Mouse (Mus musculus) forebrain, postnatal 0 days (tissue): ENCODE measurements at regions not wholly inside any gene's neighbourhood (a gene's known extent, or its start where the extent isn't known, plus 50 kb on each side); places are given as distances from the start of the nearest gene placed in this dataset.

Experiments
- ATAC-seq: fragments of 200-750 bp; cut with Nextera tagmentation; 2 replicates; pipeline ENCODE4 v1.8.0; 2017; ENCODE audit warnings: mild to moderate bottlenecking, moderate library complexity
- DNase-seq: peaks from one replicate; pipeline ENCODE4 v3.0.0-alpha.2; 2015
- H3K27ac ChIP-seq: fragments of 300-500 bp; sonication (generic); 2 replicates; pipeline ENCODE4 v1.5.1; 2014; ENCODE audit warnings: low read depth, mild to moderate bottlenecking, antibody characterized with exemption, low read length, moderate library complexity, mixed read lengths
- H3K27me3 ChIP-seq: fragments of 300-500 bp; sonication (generic); 2 replicates; pipeline ENCODE4 v1.6.1; 2014; ENCODE audit warnings: mild to moderate bottlenecking, low read length, mixed read lengths; ENCODE audit not compliant: insufficient read depth
- H3K36me3 ChIP-seq: fragments of 300-500 bp; sonication (generic); 2 replicates; pipeline ENCODE4 v1.6.1; 2014; ENCODE audit warnings: mild to moderate bottlenecking, moderate library complexity; ENCODE audit not compliant: insufficient read depth
- H3K4me1 ChIP-seq: fragments of 300-500 bp; sonication (generic); 2 replicates; pipeline ENCODE4 v1.6.1; 2014; ENCODE audit warnings: antibody characterized with exemption; ENCODE audit not compliant: insufficient read depth
- H3K4me2 ChIP-seq: fragments of 300-500 bp; sonication (generic); 2 replicates; pipeline ENCODE4 v1.6.1; 2014; ENCODE audit warnings: low read depth, mild to moderate bottlenecking, moderate library complexity
- H3K4me3 ChIP-seq: fragments of 300-500 bp; sonication (generic); 2 replicates; pipeline ENCODE4 v1.5.1; 2014; ENCODE audit warnings: low read depth, low read length, mixed read lengths
- H3K9ac ChIP-seq: fragments of 300-500 bp; sonication (generic); 2 replicates; pipeline ENCODE4 v1.6.1; 2014; ENCODE audit warnings: mild to moderate bottlenecking
- H3K9me3 ChIP-seq: fragments of 300-500 bp; sonication (generic); 2 replicates; pipeline ENCODE4 v1.6.1; 2016; ENCODE audit warnings: low read length
- CTCF ChIP-seq: sonication (generic); IDR thresholded peaks from 2 replicates; pipeline ENCODE4 v1.5.1; 2016; ENCODE audit warnings: antibody characterized with exemption, control low read depth, low read depth
- WGBS: fragments of 180-500 bp; shearing (Covaris S2); extraction: QIAGEN DNeasy Blood & Tissue Kit; methylation state at CpG from one replicate; pipeline ENCODE4 v1.1.7; 2014; 5-methylcytosine and 5-hydroxymethylcytosine counted together

DNA sequence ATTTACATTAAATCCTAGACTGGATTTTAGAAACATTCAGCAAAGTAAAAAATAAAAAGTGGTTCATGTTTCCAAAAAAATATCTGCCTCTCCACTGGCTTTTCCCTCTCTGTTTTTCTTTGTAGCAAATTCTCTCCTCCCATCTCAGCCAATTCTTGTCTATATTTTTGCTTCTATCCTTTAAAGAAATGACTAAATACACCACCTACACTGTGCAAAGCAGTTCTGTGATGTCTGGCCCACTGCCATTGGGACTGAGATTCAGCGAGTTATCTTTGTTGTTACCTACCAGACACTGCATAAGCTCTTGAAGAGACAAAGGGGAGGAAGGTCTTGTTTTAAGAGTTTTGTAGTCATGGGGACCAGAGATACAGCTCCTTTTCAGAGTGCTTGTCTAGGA is 835.8 kb upstream of the Klhl29 start:
- Histone ChIP-seq H3K4me2 (no peak overlapping the region), H3K9me3 (no peaks in the 10 kb centered on the region), H3K4me1 (no peaks in the 10 kb centered on the region), H3K27ac (no peak overlapping the region), H3K4me3 (no peak overlapping the region), H3K9ac (no peak overlapping the region), H3K36me3 (no peaks in the 10 kb centered on the region), H3K27me3 (no peaks in the 10 kb centered on the region)
- TF ChIP-seq CTCF = no peak
- ATAC-seq = no peak
- WGBS = 40% methylated on average over 1 of the region's 1 CpGs
- DNase-seq = peak; percentile 22

DNA sequence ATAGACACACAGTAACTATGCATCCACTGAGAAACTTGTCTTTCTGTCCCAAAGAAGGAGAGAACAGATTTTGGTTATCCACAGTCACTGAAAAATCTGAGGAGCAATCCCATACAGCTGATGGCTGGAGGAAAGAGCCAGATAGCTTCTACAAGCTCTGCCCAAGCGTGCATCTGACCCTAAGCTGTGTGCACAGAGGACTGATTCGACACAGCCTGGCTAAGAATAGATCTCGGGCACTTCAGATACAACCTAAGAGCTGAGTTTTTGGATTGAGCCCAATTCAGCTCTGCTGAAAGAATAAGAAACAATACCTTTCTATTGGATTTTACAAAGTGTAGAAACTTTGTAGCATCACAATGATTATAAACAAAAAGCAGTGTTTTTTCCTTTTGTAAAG is 813.8 kb upstream of the Klhl29 start:
- Histone ChIP-seq H3K27ac (no peak overlapping the region), H3K27me3 (no peaks in the 10 kb centered on the region), H3K4me3 (no peak overlapping the region), H3K4me2 (no peak overlapping the region), H3K36me3 (no peaks in the 10 kb centered on the region), H3K4me1 (no peaks in the 10 kb centered on the region), H3K9me3 (no peaks in the 10 kb centered on the region), H3K9ac (no peak overlapping the region)
- DNase-seq = no peak
- no peak for ATAC-seq
- TF ChIP-seq CTCF = no peak
- WGBS = 28% methylated on average over 3 of the region's 3 CpGs

DNA sequence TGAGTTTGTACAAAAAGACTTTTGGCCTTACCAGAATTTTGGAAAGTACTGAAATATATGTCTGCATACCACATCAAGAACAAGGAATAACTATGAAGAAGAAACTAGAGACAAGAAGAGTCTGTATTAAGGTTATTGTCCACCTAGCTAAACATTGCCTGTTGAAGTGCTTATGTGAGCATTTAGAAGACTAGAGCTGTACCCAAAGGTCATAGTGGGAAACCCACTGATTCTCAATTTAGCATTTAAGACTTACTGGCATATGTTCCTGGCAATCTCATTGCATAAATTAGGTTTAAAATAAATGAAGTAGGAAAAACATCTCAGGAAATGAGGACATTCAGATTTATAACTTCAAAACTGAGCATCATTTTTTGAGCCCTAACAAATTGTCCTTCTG is 793.3 kb upstream of the Klhl29 start:
- Histone ChIP-seq H3K36me3 (no peaks in the 10 kb centered on the region), H3K4me1 (no peaks in the 10 kb centered on the region), H3K4me3 (no peak overlapping the region), H3K9ac (no peak overlapping the region), H3K27me3 (no peaks in the 10 kb centered on the region), H3K4me2 (no peak overlapping the region), H3K9me3 (no peaks in the 10 kb centered on the region), H3K27ac (no peak overlapping the region)
- no peak for TF ChIP-seq CTCF
- no peak for ATAC-seq
- no peak for DNase-seq

DNA sequence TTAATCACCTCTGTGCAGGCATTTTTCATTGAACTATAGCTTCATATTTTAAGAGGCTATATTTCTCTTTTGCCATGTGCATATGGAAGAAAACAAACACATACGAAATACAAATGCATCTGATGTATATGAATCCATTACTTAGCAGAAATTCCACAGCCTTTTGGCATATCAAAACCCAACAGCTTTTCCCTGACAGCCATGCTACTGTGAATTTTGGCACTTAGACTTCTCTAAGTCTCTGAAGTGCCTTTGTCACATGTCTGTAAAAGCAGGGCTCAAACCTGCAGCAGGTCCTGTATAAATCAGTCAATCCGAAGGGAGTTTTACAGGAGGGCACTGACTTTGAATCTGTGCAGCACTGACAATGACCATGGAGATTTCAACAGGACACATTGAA is 778.8 kb upstream of the Klhl29 start:
- H3K9me3 ChIP-seq = no peaks in the 10 kb centered on the region
- H3K9ac ChIP-seq = no peak overlapping the region
- no peak overlapping the region for H3K4me3 ChIP-seq
- WGBS = 63% methylated on average over 2 of the region's 2 CpGs
- no peaks in the 10 kb centered on the region for H3K36me3 ChIP-seq
- DNase-seq (peak; percentile 49), ATAC-seq (peak; percentile 29; the same call in 1 of the 2 replicates)
- H3K27ac ChIP-seq = no peak overlapping the region
- H3K27me3 ChIP-seq = no peaks in the 10 kb centered on the region
- H3K4me1 ChIP-seq = no peaks in the 10 kb centered on the region
- no peak for TF ChIP-seq CTCF
- H3K4me2 ChIP-seq = no peak overlapping the region

DNA sequence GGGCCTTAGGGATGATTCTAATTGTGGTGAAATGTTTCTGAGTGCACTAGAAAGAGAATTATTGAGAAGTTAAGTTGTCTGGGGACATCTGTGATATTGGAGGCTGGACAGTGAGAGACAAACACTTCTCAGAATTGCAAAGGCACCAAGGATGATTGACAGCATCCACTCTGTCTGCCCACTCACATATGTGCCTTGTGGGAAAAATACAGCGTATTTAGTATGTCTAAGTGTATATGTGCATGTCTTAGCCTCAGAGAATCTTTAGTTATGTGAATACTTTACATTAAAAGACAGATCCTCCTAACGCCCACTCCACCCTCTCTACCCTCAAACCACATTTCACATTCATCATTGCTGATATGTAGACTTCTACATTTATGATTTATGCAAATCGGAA is 776.0 kb upstream of the Klhl29 start:
- WGBS = 79% methylated on average over 3 of the region's 3 CpGs
- no peak for TF ChIP-seq CTCF
- no peaks in the 10 kb centered on the region for H3K27me3 ChIP-seq

DNA sequence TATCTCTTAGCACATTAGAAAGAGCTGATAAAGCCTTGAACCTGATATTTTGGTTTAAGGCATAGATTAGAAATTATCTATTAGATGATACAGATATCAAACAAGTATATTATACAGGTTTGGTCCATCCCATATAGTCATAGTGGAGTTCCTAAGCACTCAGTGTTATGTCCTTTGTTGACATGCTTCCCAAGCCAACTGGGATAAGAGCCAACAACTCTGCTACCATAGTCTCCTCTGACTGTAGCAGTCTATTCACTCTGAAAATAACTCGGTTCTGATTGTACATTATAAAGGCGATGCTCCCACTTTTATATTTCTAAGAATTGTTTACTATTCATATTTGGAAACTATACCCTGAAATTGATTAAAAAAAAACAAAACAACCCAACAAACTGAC is 757.0 kb upstream of the Klhl29 start:
- Histone ChIP-seq H3K27me3 (no peaks in the 10 kb centered on the region), H3K4me1 (no peaks in the 10 kb centered on the region), H3K36me3 (no peaks in the 10 kb centered on the region), H3K9me3 (no peaks in the 10 kb centered on the region), H3K27ac (no peak overlapping the region), H3K4me2 (no peak overlapping the region), H3K9ac (no peak overlapping the region), H3K4me3 (no peak overlapping the region)
- DNase-seq = no peak
- 82% methylated on average over 2 of the region's 2 CpGs for WGBS
- no peak for TF ChIP-seq CTCF
- no peak for ATAC-seq

More for the DNA sequence above, 776.0 kb upstream of the Klhl29 start:
- no peak for ATAC-seq
- Histone ChIP-seq H3K4me2 (no peak overlapping the region), H3K36me3 (no peaks in the 10 kb centered on the region), H3K27ac (no peak overlapping the region), H3K9me3 (no peaks in the 10 kb centered on the region), H3K9ac (no peak overlapping the region), H3K4me3 (no peak overlapping the region), H3K4me1 (no peaks in the 10 kb centered on the region)
- no peak for DNase-seq

DNA sequence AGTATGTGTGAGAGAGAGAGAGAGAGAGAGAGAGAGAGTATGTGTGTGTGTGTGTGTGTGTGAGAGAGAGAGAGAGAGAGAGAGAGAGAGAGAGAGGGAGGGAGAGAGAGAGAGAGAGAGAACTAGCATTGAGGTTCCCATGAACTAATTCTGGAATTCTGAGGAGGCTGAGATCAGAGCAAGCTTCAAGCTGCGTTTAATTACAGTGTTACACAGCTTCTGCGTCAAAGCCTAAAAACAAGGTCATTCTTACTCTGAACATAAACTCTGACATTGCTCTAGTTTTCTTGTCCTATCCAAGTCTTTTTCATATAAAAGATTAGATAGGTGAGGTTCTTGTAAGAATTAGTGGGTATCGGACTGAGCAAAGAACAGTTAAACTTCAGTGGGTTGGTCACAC is 744.1 kb upstream of the Klhl29 start:
- DNase-seq = no peak
- H3K9me3 ChIP-seq = no peaks in the 10 kb centered on the region
- ATAC-seq = no peak
- H3K27me3 ChIP-seq = no peaks in the 10 kb centered on the region
- 80% methylated on average over 3 of the region's 3 CpGs for whole genome bisulfite sequencing
- TF ChIP-seq CTCF = no peak
- no peak overlapping the region for H3K4me3 ChIP-seq
- no peak overlapping the region for H3K9ac ChIP-seq
- no peaks in the 10 kb centered on the region for H3K4me1 ChIP-seq
- no peaks in the 10 kb centered on the region for H3K36me3 ChIP-seq
- H3K4me2 ChIP-seq = no peak overlapping the region
- H3K27ac ChIP-seq = no peak overlapping the region

DNA sequence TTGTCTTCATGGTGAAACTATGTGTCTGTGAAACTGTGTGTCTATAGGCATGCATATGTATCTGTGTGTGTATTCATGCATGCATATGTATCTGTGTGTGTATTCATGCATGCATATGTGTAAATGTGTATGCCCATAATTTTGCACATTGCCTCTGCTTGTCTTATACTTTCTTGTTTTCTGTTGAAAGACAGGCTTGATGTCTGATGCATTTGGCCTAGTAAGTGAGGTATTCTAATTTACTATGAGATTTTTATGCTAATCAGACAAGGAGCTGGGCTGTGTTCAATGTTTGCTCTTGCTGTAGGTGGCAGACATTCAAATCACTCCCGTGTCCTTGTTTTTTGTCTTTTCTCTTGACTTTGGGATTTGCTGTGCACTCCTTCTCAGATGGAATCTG is 739.8 kb upstream of the Klhl29 start:
- H3K27ac ChIP-seq = no peak overlapping the region
- no peaks in the 10 kb centered on the region for H3K36me3 ChIP-seq
- peak; percentile 51; the same call in 1 of the 2 replicates for ATAC-seq
- no peak for TF ChIP-seq CTCF
- H3K27me3 ChIP-seq = no peaks in the 10 kb centered on the region
- no peak overlapping the region for H3K4me3 ChIP-seq
- peak; percentile 49 for DNase-seq
- H3K4me2 ChIP-seq = no peak overlapping the region
- H3K9ac ChIP-seq = no peak overlapping the region
- WGBS = 53% methylated on average over 1 of the region's 1 CpGs
- H3K9me3 ChIP-seq = no peaks in the 10 kb centered on the region
- no peaks in the 10 kb centered on the region for H3K4me1 ChIP-seq
